Mouse (Mus musculus) activated CD4-positive, CD25-positive, alpha-beta regulatory T cell, adult 4 months (primary cell): Measurements from ENCODE around the gene Adat3. TPM values are rescaled to one million over a fixed set of nuclear protein-coding genes. Genes with fewer than 3 reads are reported as not detected.
A peak's percentile ranks its signal among the peaks of the same experiment; 100 is the strongest.

ENCODE experiments used
- ATAC-seq: one replicate; pipeline ENCODE4 v1.8.0; 2017
- polyA plus RNA-seq, 2 experiments: library from polyadenylated mRNA; unstranded; fragments of 100-300 nt; shearing (Covaris generic); gene quantifications; one replicate each; pipeline ENCODE4 v1.2.1; 2017

The Adat3 gene
- polyA plus RNA-seq = 1 to 10 TPM; 2.5 to 3.7 TPM

- peak; percentile 80 for ATAC-seq
These were observed at the start of gene Adat3, which contains the start of gene Scamp4 for GRCm38 (mm10) chr10:80602698-80603325. TSS of gene Adat3 (plus strand) at chr10:80602880. TSS of gene Scamp4 (plus strand) at chr10:80602872.

- no peak for ATAC-seq
These were observed 49.1 kb upstream of the Adat3 start for GRCm38 (mm10) chr10:80553575-80553974.

GRCm38 (mm10) chr10:80553997-80554396 is 48.7 kb upstream of the Adat3 start:
- no peak for ATAC-seq

GRCm38 (mm10) chr10:80557346-80557965 is 45.2 kb upstream of the Adat3 start:
- no peak for ATAC-seq

- ATAC-seq = no peak
These were observed 43.2 kb upstream of the Adat3 start for GRCm38 (mm10) chr10:80559431-80559830.

GRCm38 (mm10) chr10:80560621-80561020 is 42.1 kb upstream of the Adat3 start:
- ATAC-seq = no peak

- peak; percentile 84 for ATAC-seq
These were observed 41.4 kb upstream of the Adat3 start, which contains the start of gene Rexo1 for GRCm38 (mm10) chr10:80561116-80561944. TSS of gene Rexo1 (minus strand) at chr10:80561560.

- ATAC-seq = peak; percentile 53
These were observed 36.1 kb upstream of the Adat3 start for GRCm38 (mm10) chr10:80566375-80567092.

- no peak for ATAC-seq
These were observed 33.8 kb upstream of the Adat3 start for GRCm38 (mm10) chr10:80568876-80569275.

GRCm38 (mm10) chr10:80569664-80570066 is 33.0 kb upstream of the Adat3 start:
- no peak for ATAC-seq

GRCm38 (mm10) chr10:80570419-80570818 is 32.3 kb upstream of the Adat3 start:
- no peak for ATAC-seq

- no peak for ATAC-seq
These were observed 31.5 kb upstream of the Adat3 start for GRCm38 (mm10) chr10:80570871-80571836.

- no peak for ATAC-seq
These were observed 30.2 kb upstream of the Adat3 start for GRCm38 (mm10) chr10:80572477-80572876.

- ATAC-seq = no peak
These were observed 28.7 kb upstream of the Adat3 start for GRCm38 (mm10) chr10:80573944-80574343.

- no peak for ATAC-seq
These were observed 27.8 kb upstream of the Adat3 start for GRCm38 (mm10) chr10:80574896-80575295.

- no peak for ATAC-seq
These were observed 26.8 kb upstream of the Adat3 start for GRCm38 (mm10) chr10:80575925-80576324.

- ATAC-seq = no peak
These were observed 26.1 kb upstream of the Adat3 start for GRCm38 (mm10) chr10:80576351-80577194.

- peak; percentile 72 for ATAC-seq
These were observed 25.2 kb upstream of the Adat3 start, which contains the start of gene Klf16 for GRCm38 (mm10) chr10:80577195-80578130. TSS of gene Klf16 (minus strand) at chr10:80577321.

- ATAC-seq = peak; percentile 49
These were observed 24.4 kb upstream of the Adat3 start for GRCm38 (mm10) chr10:80578131-80578750.
